ENCODE assay signal across 10 mouse cellular contexts in the genomic region with DNA sequence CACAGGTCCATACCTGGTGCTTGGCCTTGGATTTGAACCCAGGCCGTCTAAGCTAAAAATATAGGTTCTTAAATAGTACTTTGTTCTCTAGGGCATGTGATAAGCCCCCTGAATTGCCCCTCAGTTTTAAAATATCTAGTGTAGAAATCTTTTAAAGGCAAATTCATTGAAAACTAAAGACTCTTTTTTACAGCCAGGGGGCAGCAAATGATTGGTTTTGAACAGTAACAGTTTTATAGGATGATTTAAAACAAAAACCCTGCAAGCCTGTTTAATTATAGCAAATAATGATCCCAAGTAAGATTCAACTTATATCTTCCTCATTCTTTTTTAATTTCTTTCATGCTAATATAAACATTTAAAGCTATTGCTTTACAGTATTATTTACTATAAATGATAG. TPM values are rescaled to one million over a fixed set of nuclear protein-coding genes. Genes with fewer than 3 reads are reported as not detected.
DNase-seq lines count a peak whose midpoint lies in the region; ATAC-seq and TF ChIP-seq lines count a peak whose summit lies in the region.
"Had no signal": no experiment of that assay in that cellular context is flagged by ENCODE, and none has a peak within 500 bp of the region (broad histone marks: within the 10 kb centered on the region; RNA-seq: fewer than 3 reads in every experiment).

No protein-coding gene starts in this region.

- peak; percentile 34 for TF ChIP-seq CTCF in intestine, postnatal 0 days (IDR thresholded peaks at IDR 0.05; ENCODE audit: low read depth)

- no peaks in the 10 kb centered on the region for H3K4me1 ChIP-seq in intestine, postnatal 0 days (replicated peaks; ENCODE audit: control insufficient read depth, insufficient read depth, low read length)
- no peaks in the 10 kb centered on the region for H3K4me1 ChIP-seq in intestine, embryonic 15.5 days (replicated peaks)
- no peaks in the 10 kb centered on the region for H3K4me1 ChIP-seq in midbrain, embryonic 14.5 days (ENCODE audit: control insufficient read depth, insufficient read depth, low read length)
- H3K4me1 ChIP-seq in midbrain, embryonic 13.5 days (replicated peaks) = no peaks in the 10 kb centered on the region
- H3K4me1 ChIP-seq in midbrain, embryonic 10.5 days = no peaks in the 10 kb centered on the region

- no peak for ATAC-seq in cerebellum, adult (ENCODE audit: insufficient number of reproducible peaks, low FRiP score, low TSS enrichment)
- ATAC-seq in intestine, postnatal 0 days = no peak
- ATAC-seq in intestine, embryonic 15.5 days = no peak
- no peak for ATAC-seq in midbrain, embryonic 14.5 days (ENCODE audit: low FRiP score, low TSS enrichment)
- no peak for ATAC-seq in midbrain, embryonic 13.5 days
- ATAC-seq: intestine, embryonic 16.5 days had no signal

- DNase-seq in cerebellum, postnatal 10 days = peak; percentile 68 to 82
- peak; percentile 85 for DNase-seq in midbrain, embryonic 14.5 days
- DNase-seq in layer of hippocampus, postnatal 14 days (ENCODE audit: low spot score in 2 of 2) = peak; percentile 12 to 62
- DNase-seq in midbrain, embryonic 10.5 days (ENCODE audit: low spot score) = no peak
- DNase-seq: spleen, adult 18-20 months had no signal

- H3K4me2 ChIP-seq in intestine, postnatal 0 days (replicated peaks; ENCODE audit: low read depth) = no peak overlapping the region
- no peak overlapping the region for H3K4me2 ChIP-seq in intestine, embryonic 15.5 days (replicated peaks)
- H3K4me2 ChIP-seq in midbrain, embryonic 14.5 days (ENCODE audit: low read length) = no peak overlapping the region
- no peak overlapping the region for H3K4me2 ChIP-seq in midbrain, embryonic 13.5 days (replicated peaks)

- H3K36me3 ChIP-seq in intestine, postnatal 0 days (ENCODE audit: control insufficient read depth, insufficient read depth) = no peaks in the 10 kb centered on the region
- H3K36me3 ChIP-seq in intestine, embryonic 15.5 days = no peaks in the 10 kb centered on the region
- no peaks in the 10 kb centered on the region for H3K36me3 ChIP-seq in midbrain, embryonic 14.5 days (ENCODE audit: control insufficient read depth, insufficient read depth, low read length)
- no peaks in the 10 kb centered on the region for H3K36me3 ChIP-seq in midbrain, embryonic 13.5 days
- no peaks in the 10 kb centered on the region for H3K36me3 ChIP-seq in midbrain, embryonic 10.5 days

- WGBS in intestine, postnatal 0 days = 79% methylated on average over 1 of the region's 1 CpGs
- WGBS in intestine, embryonic 15.5 days = 65% methylated on average over 1 of the region's 1 CpGs
- WGBS in midbrain, embryonic 14.5 days = 74% methylated on average over 1 of the region's 1 CpGs
- WGBS in midbrain, embryonic 13.5 days = 77% methylated on average over 1 of the region's 1 CpGs
- 79% methylated on average over 1 of the region's 1 CpGs for WGBS in midbrain, embryonic 10.5 days

- H3K9me3 ChIP-seq in intestine, postnatal 0 days (ENCODE audit: control insufficient read depth) = no peaks in the 10 kb centered on the region
- H3K9me3 ChIP-seq in intestine, embryonic 15.5 days = no peaks in the 10 kb centered on the region
- H3K9me3 ChIP-seq in midbrain, embryonic 14.5 days (ENCODE audit: control insufficient read depth, low read length) = no peaks in the 10 kb centered on the region
- H3K9me3 ChIP-seq in midbrain, embryonic 13.5 days = no peaks in the 10 kb centered on the region
- no peaks in the 10 kb centered on the region for H3K9me3 ChIP-seq in midbrain, embryonic 10.5 days (replicated peaks)

- no peak overlapping the region for H3K27ac ChIP-seq in intestine, postnatal 0 days (ENCODE audit: low read depth, low read length)
- H3K27ac ChIP-seq in intestine, embryonic 15.5 days = no peak overlapping the region
- H3K27ac ChIP-seq in midbrain, embryonic 14.5 days (replicated peaks; ENCODE audit: low read depth, low read length) = no peak overlapping the region
- H3K27ac ChIP-seq in midbrain, embryonic 13.5 days = no peak overlapping the region
- no peak overlapping the region for H3K27ac ChIP-seq in midbrain, embryonic 10.5 days (replicated peaks)

- no peaks in the 10 kb centered on the region for H3K27me3 ChIP-seq in intestine, postnatal 0 days (replicated peaks; ENCODE audit: control insufficient read depth, insufficient read depth, low read length)
- H3K27me3 ChIP-seq in intestine, embryonic 15.5 days (replicated peaks) = no peaks in the 10 kb centered on the region
- H3K27me3 ChIP-seq in midbrain, embryonic 14.5 days (ENCODE audit: control insufficient read depth, insufficient read depth, low read length) = no peaks in the 10 kb centered on the region
- H3K27me3 ChIP-seq in midbrain, embryonic 13.5 days = no peaks in the 10 kb centered on the region
- H3K27me3 ChIP-seq in midbrain, embryonic 10.5 days (ENCODE audit: low read depth, poor library complexity, severe bottlenecking) = no peaks in the 10 kb centered on the region

- no peak overlapping the region for H3K9ac ChIP-seq in intestine, postnatal 0 days (ENCODE audit: low read depth, low read length)
- H3K9ac ChIP-seq in intestine, embryonic 15.5 days = no peak overlapping the region
- H3K9ac ChIP-seq in midbrain, embryonic 14.5 days (replicated peaks; ENCODE audit: low read length) = no peak overlapping the region
- H3K9ac ChIP-seq in midbrain, embryonic 13.5 days (replicated peaks) = no peak overlapping the region

- H3K4me3 ChIP-seq in intestine, postnatal 0 days (ENCODE audit: low read depth, low read length) = no peak overlapping the region
- no peak overlapping the region for H3K4me3 ChIP-seq in intestine, embryonic 15.5 days (replicated peaks)
- no peak overlapping the region for H3K4me3 ChIP-seq in midbrain, embryonic 14.5 days (replicated peaks; ENCODE audit: low read depth, low read length)
- no peak overlapping the region for H3K4me3 ChIP-seq in midbrain, embryonic 13.5 days (replicated peaks)
- H3K4me3 ChIP-seq in midbrain, embryonic 10.5 days = no peak overlapping the region

RNA-seq across cellular contexts. Expression of a gene that starts 58.9 kb away (rescaled TPM):
- polyA plus RNA-seq in intestine, postnatal 0 days (2015; fragmentation: Nextera tagmentation; extraction: Ambion mirVana) = 33.9 and 34.6 TPM in 2 replicates
- polyA plus RNA-seq in intestine, embryonic 15.5 days (2015; fragmentation: Nextera tagmentation; extraction: Ambion mirVana) = 53.2 and 71.1 TPM in 2 replicates
- 93.0 and 99.1 TPM in 2 replicates for polyA plus RNA-seq in midbrain, embryonic 14.5 days (2014; fragmentation: Nextera tagmentation; extraction: Ambion mirVana)
- polyA plus RNA-seq in midbrain, embryonic 13.5 days (2015; fragmentation: Nextera tagmentation; extraction: Ambion mirVana) = 91.2 and 95.0 TPM in 2 replicates
- total RNA-seq in layer of hippocampus, postnatal 14 days (2021) = 10 to 100 TPM; 71.8 to 77.8 TPM
- 91.7 and 97.3 TPM in 2 replicates for polyA plus RNA-seq in midbrain, embryonic 10.5 days (2016; fragmentation: Nextera tagmentation; extraction: Ambion mirVana)
